Mouse (Mus musculus): ENCODE data around the gene Kpna1. TPM values are rescaled to one million over a fixed set of nuclear protein-coding genes. Genes with fewer than 3 reads are reported as not detected.

Kpna1 gene
- total and polyA plus RNA-seq, 2 experiments from 2014 or later: 55.2 to 55.9 TPM

GRCm38 (mm10) chr16:36040640-36041624, 62.4 kb downstream of the Kpna1 start, which contains the start of gene Wdr5b:
Wdr5b (plus strand) TSS chr16:36041190.
- DNase-seq (ENCODE audit: low spot score): peak; percentile 100
- H3K4me2 ChIP-seq (ENCODE audit: low read depth, low read length): peak within 1 kb of the TSS; percentile 80
- H3K4me3 ChIP-seq (ENCODE audit: low read length): peak within 1 kb of the TSS; percentile 66
- H3K36me3 ChIP-seq (ENCODE audit: insufficient read depth, low read length): peaks cover 6% of the 10 kb centered on the region
- no peak for TF ChIP-seq CTCF (IDR thresholded peaks at IDR 0.05; ENCODE audit: low read depth)
- no peaks in the 10 kb centered on the region for H3K27me3 ChIP-seq (ENCODE audit: insufficient read depth, low read length)
- no peaks in the 10 kb centered on the region for H3K4me1 ChIP-seq (ENCODE audit: insufficient read depth, low read length)
- peak within 1 kb of the TSS; percentile 80 for H3K27ac ChIP-seq
- WGBS: 2% methylated on average over 39 of the region's 39 CpGs
- no peaks in the 10 kb centered on the region for H3K9me3 ChIP-seq (ENCODE audit: low read length)
- peak within 1 kb of the TSS; percentile 65 for H3K9ac ChIP-seq (replicated peaks; ENCODE audit: low read length)
- ATAC-seq: peak; percentile 98

- H3K9me3 ChIP-seq (ENCODE audit: low read length): no peaks in the 10 kb centered on the region
- H3K4me2 ChIP-seq (ENCODE audit: low read depth, low read length): peak overlapping the region; percentile 80
- H3K27ac ChIP-seq: peak overlapping the region; percentile 80
- ATAC-seq (no peak), DNase-seq (ENCODE audit: low spot score) (no peak)
- peaks cover 13% of the 10 kb centered on the region for H3K36me3 ChIP-seq (ENCODE audit: insufficient read depth, low read length)
- peak overlapping the region; percentile 66 for H3K4me3 ChIP-seq (ENCODE audit: low read length)
- H3K9ac ChIP-seq (replicated peaks; ENCODE audit: low read length): peak overlapping the region; percentile 65
- no peak for TF ChIP-seq CTCF (IDR thresholded peaks at IDR 0.05; ENCODE audit: low read depth)
- 32% methylated on average over 11 of the region's 11 CpGs for WGBS
- no peaks in the 10 kb centered on the region for H3K4me1 ChIP-seq (ENCODE audit: insufficient read depth, low read length)
- no peaks in the 10 kb centered on the region for H3K27me3 ChIP-seq (ENCODE audit: insufficient read depth, low read length)
These were observed 63.1 kb downstream of the Kpna1 start for GRCm38 (mm10) chr16:36041625-36042020.

- no peak for DNase-seq (ENCODE audit: low spot score)
- Histone ChIP-seq H3K27ac (no peak overlapping the region), H3K4me3 (ENCODE audit: low read length) (no peak overlapping the region), H3K36me3 (ENCODE audit: insufficient read depth, low read length) (peaks cover 16% of the 10 kb centered on the region), H3K9ac (replicated peaks; ENCODE audit: low read length) (no peak overlapping the region), H3K4me1 (ENCODE audit: insufficient read depth, low read length) (no peaks in the 10 kb centered on the region), H3K9me3 (ENCODE audit: low read length) (no peaks in the 10 kb centered on the region), H3K27me3 (ENCODE audit: insufficient read depth, low read length) (no peaks in the 10 kb centered on the region), H3K4me2 (ENCODE audit: low read depth, low read length) (no peak overlapping the region)
- WGBS: 85% methylated on average over 10 of the region's 10 CpGs
- TF ChIP-seq CTCF (IDR thresholded peaks at IDR 0.05; ENCODE audit: low read depth): no peak
- ATAC-seq: no peak
These were observed 64.5 kb downstream of the Kpna1 start for GRCm38 (mm10) chr16:36043073-36043472.

GRCm38 (mm10) chr16:36043964-36044363, 65.4 kb downstream of the Kpna1 start:
- no peaks in the 10 kb centered on the region for H3K27me3 ChIP-seq (ENCODE audit: insufficient read depth, low read length)
- H3K4me3 ChIP-seq (ENCODE audit: low read length): no peak overlapping the region
- H3K9ac ChIP-seq (replicated peaks; ENCODE audit: low read length): no peak overlapping the region
- TF ChIP-seq CTCF (IDR thresholded peaks at IDR 0.05; ENCODE audit: low read depth): no peak
- H3K36me3 ChIP-seq (ENCODE audit: insufficient read depth, low read length): peaks cover 23% of the 10 kb centered on the region
- 87% methylated on average over 4 of the region's 4 CpGs for WGBS
- ATAC-seq: no peak
- no peaks in the 10 kb centered on the region for H3K9me3 ChIP-seq (ENCODE audit: low read length)
- no peaks in the 10 kb centered on the region for H3K4me1 ChIP-seq (ENCODE audit: insufficient read depth, low read length)
- no peak overlapping the region for H3K4me2 ChIP-seq (ENCODE audit: low read depth, low read length)
- no peak for DNase-seq (ENCODE audit: low spot score)
- H3K27ac ChIP-seq: no peak overlapping the region

DNA sequence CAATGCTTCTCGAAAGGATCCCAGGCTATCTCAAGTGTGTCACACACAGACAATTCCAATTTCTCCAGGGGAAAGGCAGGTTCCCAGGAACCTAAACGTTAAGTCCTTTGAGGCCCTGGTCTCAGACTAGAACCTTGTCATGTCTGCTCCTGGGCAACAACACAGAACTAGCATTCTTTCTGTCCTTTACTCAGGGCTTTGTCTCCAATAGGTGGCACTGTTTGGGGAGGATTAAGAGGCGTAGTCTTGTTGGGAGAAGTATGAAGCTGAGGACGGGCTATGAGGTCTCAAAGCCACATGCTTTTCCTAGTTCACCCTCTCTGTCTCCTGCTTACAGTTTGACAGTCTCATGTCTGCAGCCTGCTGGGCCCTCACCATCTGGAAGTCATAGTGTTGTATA, 69.0 kb downstream of the Kpna1 start:
- no peak for DNase-seq (ENCODE audit: low spot score)
- H3K27me3 ChIP-seq (ENCODE audit: insufficient read depth, low read length): no peaks in the 10 kb centered on the region
- H3K9me3 ChIP-seq (ENCODE audit: low read length): no peaks in the 10 kb centered on the region
- H3K4me2 ChIP-seq (ENCODE audit: low read depth, low read length): no peak overlapping the region
- H3K27ac ChIP-seq: no peak overlapping the region
- no peak overlapping the region for H3K9ac ChIP-seq (replicated peaks; ENCODE audit: low read length)
- TF ChIP-seq CTCF (IDR thresholded peaks at IDR 0.05; ENCODE audit: low read depth): no peak
- no peak overlapping the region for H3K4me3 ChIP-seq (ENCODE audit: low read length)
- no peaks in the 10 kb centered on the region for H3K4me1 ChIP-seq (ENCODE audit: insufficient read depth, low read length)
- H3K36me3 ChIP-seq (ENCODE audit: insufficient read depth, low read length): peaks cover 41% of the 10 kb centered on the region
- no peak for ATAC-seq
- WGBS: 90% methylated on average over 4 of the region's 4 CpGs

GRCm38 (mm10) chr16:36051491-36051890, 72.9 kb downstream of the Kpna1 start:
- H3K4me1 ChIP-seq (ENCODE audit: insufficient read depth, low read length): no peaks in the 10 kb centered on the region
- no peak for TF ChIP-seq CTCF (IDR thresholded peaks at IDR 0.05; ENCODE audit: low read depth)
- no peak overlapping the region for H3K9ac ChIP-seq (replicated peaks; ENCODE audit: low read length)
- no peak for DNase-seq (ENCODE audit: low spot score)
- WGBS: 88% methylated on average over 6 of the region's 6 CpGs
- H3K4me3 ChIP-seq (ENCODE audit: low read length): no peak overlapping the region
- H3K27ac ChIP-seq: no peak overlapping the region
- peaks cover 30% of the 10 kb centered on the region; the same call in 1 of the 2 replicates for H3K36me3 ChIP-seq (ENCODE audit: insufficient read depth, low read length)
- no peaks in the 10 kb centered on the region for H3K27me3 ChIP-seq (ENCODE audit: insufficient read depth, low read length)
- no peak for ATAC-seq
- no peak overlapping the region for H3K4me2 ChIP-seq (ENCODE audit: low read depth, low read length)
- no peaks in the 10 kb centered on the region for H3K9me3 ChIP-seq (ENCODE audit: low read length)

Data from hindbrain, postnatal 0 days (tissue).